Mouse (Mus musculus): ENCODE results near the gene Arf5.

The Arf5 gene

DNA sequence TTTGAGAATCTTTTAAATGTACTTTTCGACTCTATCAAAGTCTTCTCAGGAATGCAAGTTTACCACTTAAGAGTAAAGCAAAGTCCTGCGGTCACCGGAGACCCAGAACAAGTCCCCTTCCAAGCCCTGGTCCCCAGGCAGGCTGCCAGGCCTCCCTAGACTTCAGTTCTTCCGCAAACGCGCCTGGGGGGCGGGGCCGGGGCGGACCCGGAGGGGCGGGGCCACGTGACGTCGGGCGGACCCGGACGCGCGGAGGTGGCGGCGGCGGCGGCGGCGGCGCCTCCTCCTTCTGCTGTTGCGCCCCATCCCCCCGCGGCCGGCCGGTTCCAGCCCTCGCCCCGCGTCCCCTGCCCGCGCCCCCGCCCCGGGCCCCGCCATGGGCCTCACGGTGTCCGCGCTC is at the start of gene Arf5:
Gene Arf5, plus strand, starts transcription at position 248 of the 400 bp plus-strand sequence.
- peak; percentile 96 for DNase-seq

DNA sequence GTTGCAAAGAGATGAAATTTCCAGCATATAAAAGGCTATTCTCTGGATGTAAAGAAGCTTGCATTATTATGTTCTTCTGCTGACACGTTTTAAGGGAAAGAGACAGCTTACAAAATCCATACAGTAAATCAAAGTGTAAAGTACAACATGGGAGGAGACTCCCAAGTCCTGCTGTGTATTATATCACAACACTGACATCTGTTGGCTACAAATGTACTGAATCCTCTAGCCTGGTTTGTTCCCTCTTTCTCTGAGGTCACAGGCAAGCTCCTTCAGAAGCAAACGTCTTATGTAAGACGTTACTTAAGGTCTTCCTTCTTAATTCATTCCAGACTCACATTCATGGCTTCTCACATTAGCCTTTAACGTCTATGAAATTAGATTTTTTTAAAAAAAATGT is 41.4 kb upstream of the Arf5 start:
- no peak for DNase-seq

DNA sequence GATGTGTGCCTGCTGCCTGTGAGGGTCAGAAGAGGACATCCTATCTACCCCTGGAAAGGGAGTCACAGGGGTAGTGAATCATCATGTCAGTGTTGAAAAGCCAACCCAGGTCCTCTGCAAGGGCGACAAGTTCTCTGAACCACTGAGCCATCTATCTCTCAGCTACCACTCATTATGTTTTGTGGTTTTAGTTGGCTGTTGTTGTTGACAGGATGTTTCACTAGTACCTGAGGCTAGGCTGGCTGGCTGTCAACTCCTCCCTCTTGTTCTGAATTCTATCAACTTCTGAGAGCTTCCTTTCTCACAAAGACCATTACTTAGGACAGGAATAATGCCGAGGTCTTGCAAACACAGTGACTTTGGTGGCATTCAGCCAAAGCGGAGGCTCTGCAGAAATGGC is 38.2 kb upstream of the Arf5 start:
- no peak for DNase-seq

DNA sequence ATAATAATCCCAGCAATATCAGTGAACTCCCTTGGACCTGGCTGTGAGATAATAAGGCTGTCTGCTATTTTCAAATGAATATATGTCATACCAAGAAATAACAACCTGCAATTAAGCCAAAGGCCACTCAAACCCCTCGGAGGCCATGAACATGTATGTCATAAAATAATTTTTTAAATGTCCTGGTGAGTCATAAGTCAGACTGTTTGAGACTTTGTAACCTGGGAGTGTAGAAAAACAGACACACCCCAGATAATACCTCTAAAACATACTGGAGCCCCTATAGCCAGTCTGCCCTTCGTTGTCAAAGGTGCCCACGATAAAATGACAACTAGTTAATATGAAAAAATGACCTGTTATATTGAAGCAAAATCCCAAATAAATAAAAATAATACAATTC is 34.3 kb upstream of the Arf5 start:
- no peak for DNase-seq

DNA sequence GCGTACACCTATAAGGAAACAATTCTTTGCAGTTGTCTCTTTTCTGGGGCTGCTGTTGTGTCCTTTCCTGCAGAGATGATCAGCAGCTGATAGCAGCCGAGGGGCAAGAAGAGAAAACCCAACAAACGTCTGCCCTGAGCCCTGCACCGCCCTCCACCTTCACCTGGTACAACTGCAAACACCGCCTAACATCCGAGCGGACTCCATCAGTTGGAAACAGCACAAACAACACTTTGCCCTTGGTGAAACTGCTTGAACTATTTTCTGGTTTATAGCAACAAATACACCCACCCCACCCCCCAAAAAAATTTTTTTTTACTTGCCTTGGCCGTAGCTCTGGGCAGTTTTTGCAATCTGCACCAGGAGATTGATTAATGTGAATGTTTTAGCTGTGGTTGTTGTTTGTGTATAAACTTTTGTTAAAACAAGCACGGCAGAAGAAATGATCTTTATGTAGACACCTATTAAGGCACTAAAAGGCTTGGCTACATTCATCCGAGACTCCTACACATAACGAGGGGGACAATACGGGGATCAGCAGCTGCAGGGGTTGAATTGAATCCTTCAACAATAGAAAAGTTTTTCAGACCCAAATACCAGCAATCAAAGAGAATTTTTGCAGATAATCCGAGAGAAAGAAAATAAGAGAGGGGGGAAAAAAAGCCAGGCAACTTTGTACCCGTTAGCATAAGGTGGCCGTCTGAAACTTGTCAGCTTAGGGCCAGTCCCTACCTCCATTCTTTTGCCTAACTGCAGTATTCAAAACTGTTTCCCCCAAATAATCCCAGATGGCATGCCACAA is 27.1 kb upstream of the Arf5 start:
- DNase-seq: no peak

DNA sequence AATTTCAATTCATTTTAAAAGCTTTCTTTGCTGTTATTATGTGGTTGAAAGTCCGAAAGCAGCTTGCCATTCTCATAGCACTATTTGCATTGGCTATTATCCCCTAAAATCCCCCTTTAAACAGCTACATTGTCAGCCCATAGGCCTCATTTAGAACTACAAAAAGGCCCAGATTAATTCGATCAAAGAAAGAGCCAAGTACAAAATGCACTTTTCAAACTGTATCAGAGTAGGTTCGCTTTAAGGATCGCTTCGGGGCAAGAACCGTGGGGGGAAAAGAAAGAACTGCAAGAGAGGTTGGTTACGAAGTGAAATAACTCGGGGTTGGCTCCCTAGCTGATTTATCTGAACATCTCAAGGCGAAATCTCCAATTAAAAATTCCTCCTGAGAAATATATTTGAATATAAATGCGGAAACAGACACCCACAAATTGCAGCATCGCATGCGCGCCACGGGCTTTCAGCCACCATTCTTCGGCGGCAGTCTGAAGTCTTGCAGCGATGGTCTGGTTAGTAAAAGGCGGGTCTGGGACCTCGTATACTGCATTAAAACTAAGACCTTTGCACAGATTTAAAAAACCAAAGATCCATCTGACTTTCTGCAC is 26.4 kb upstream of the Arf5 start:
- DNase-seq: no peak

DNA sequence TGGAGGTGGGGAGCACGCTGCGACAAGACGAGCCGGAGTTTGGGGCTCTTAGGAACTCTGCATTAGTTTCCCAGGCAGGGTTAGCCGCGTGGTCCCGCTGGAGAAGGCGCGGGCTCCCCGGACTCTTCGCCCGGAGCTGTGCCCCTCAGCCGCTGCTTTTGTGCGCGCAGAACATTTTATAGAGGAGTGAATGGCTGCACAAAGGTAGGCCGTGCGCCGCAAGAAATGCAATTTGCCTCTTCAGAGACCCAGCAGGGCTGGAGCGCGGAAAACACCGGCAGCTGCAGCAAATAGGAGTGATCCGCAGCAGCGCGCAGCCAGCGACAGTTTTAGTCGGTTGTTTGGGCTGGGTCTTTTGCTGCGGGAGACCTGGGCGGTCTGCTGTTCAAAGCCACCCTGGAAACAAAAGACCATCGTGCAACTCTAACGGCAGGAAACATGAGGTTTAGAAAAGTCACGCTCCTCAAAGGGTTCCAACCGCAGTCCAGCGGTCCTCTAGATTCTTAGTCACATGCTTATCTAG is 25.6 kb upstream of the Arf5 start, which contains the start of gene Zfp800:
Gene Zfp800, minus strand, starts transcription at position 325 of the 523 bp plus-strand sequence.
- no peak for DNase-seq

DNA sequence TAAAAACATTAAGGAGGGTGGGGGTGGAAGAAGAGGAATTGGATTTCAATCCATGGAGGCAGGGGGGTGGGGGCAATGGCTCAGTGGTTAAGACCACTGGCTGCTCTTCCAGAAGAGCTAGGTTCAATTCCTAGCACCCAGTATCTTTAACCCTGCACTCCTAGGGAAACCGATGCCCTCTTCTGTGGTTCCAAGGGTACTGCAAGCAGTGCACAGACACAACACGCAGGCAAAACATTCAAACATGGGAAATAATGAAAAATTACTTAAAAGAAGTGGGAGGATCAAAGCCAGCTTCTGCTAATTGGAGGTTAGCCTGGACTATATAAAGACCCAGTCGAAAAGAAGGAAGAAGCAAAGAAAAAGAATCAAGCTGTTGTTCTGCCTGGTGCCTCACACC is 24.6 kb upstream of the Arf5 start:
- no peak for DNase-seq

DNA sequence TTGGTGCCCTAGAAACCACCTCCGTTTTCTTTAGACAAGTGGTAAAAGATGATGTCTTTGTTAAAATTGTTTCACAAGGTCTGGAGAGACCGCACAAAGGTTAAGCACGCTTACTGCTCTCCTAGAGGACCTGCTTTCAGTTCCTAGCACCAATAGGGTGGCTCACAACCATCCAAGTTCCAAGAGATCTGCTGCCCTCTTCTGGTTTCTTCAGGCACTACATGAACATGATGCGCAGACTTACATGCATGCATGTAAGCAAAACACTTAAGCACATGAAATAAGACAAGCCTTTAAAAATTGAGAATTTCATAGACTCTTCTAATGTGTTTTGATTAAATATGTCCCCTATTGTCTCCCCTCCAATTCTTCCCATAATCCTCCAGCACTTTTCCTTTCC is 23.6 kb upstream of the Arf5 start:
- DNase-seq: no peak

DNA sequence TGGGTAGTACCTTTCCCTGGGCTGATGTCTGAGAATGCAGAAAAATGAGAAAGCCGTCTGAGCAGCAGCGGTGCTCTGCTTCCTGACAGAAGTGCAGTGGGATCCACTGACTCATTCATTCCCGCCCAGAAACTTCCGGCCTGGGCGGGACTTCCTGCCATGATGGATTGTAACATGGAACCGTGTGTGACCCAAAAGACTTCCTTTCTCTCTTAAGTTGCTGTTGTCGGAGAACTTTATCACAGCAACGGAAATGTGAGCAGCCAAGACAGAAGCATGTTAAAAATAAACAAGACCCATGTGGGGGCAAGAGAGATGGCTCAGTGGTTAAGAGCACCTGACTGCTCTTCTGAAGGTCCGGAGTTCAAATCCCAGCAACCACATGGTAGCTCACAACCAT is 13.3 kb upstream of the Arf5 start:
- DNase-seq: peak; percentile 38

DNA sequence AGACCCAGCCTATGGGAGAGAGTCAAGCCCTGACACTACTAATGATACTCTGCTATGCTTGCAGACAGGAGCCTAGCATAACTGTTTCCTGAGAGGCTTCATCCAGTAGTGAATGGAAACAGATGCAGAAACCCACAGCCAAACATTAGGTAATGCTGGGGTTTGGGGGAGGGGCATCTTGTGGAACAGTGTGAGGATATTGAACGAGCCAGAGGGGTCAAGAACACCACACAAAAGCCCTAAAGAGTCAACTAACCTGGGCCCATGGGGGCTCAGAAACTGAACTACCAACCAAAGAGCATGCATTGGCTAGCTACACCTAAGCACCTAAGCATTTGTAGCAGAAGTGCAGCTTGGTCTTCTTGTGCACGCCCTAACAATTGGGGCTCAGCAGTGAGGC is 12.1 kb upstream of the Arf5 start:
- no peak for DNase-seq

DNA sequence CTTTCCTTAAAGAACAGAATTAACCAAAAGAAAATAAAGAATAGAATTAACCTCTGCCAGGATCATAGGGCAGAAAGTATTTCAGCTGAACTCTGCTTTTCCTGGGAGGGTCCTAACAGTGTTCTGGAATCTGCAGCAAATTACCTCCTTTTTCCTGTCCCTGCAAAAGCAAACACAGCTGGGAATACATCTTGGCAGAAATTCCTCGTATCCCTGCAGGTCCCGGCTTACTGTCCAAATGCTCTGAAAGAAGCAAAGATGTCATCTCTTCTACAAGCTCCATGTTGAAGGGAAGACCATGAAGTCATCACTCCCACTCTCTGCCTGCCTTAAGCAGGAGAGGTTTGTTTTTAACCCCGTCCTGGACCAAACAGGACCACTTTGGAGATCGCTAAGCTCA is 6.4 kb upstream of the Arf5 start:
- no peak for DNase-seq

DNA sequence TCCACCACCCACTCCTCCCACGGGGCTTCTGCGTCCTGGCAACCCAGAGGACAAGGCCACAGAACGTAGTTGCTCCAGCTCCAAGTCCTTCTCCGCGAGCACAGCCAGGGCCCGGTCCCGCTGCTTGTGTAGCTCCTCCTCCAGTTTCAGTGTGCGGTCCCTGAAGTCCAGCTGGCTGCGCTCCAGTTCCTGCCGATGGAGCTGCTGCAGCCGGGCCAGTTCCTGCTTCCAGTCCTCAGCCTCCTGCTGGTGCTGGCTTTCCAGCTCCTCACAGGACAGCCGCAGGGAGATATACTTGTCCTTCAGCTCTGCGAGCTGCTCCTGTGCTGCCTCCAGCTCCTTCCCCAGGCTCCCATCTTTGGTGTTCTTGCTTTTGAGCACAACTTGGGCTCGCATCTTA is 4.9 kb upstream of the Arf5 start:
- peak; percentile 81 for DNase-seq

DNA sequence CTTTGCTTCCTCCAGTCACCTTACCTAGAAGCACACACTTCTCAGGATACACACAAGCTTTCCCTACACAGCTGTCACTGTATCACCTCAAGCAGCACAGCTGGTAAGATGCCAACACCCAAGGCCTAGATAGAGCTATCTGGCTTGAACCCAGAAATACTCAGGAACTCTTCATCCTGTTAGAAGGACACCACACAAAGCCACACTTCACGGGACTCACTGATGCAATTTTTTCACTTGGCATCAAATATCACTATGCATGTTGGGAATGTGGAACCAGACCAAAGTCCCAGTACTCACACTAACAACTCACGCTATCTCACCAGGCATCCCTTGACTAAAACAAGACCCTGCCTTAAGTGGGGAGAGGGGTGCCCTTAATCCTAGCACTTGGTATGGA is 3.7 kb upstream of the Arf5 start:
- DNase-seq: no peak

DNA sequence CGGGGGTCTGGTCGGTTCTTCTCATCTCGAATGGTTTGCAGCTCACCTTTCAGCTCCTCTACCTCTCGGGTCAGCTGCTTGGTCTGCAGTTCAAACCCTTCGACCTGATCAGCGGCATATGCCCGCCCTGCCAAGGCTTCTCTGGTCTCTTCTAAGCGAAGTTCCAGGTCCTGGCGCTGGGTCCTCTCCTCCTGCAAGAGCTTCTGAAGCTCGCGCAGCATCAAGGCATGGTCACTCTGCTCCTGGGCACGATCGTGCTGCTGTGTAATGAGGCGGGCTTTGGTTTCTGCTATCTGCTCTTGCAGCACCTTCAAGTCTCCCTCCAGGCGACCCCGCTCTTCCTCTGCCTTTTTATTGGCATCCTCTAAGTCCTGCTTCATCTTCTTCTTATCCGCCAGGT is 3.0 kb upstream of the Arf5 start:
- DNase-seq: no peak

DNA sequence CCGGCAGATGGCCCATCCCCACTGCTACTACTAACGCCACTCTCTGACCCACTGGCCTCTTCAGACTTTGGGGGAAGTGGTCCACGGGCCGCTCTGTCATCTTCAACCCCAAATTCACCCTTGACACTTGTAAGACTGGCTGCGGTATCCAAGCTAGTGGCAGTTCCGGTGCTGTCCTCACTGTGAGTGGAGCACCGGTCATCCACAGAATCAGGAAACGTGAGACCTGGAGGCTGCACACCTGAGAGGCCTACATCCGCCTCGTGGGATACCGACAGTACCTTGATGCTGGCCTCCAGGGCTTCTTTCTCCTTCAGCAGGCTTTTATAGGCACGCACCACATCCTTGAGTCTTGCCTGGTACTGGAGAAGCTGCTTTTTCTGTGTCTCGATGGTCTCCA is 2.5 kb upstream of the Arf5 start:
- DNase-seq: no peak

DNA sequence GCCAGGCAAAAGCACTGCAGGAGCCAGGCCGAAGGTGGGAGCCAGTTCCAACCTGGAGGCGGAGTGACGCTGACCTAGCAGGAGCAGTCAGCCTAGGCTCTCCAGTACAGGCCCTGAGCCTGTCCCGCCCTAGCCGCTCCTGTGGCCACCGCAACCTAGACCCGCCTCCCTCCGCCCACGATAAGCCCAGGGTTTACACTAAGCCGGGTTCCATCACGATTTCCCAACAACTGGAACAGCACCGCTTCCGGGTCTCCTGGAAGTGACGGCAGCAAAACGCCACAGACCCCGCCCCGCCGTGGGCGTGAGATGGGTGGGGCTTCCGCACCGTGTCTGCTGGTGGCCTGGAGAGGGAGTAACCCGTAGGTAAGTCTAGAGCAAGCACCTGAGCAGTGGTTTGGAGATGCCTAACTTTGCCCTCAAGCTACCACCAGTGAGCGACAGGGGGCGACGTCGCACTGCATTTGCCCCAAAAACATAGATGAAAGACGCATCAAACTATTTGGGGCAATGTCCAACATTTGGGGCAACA is 1.8 kb upstream of the Arf5 start:
- peak; percentile 98 for DNase-seq

DNA sequence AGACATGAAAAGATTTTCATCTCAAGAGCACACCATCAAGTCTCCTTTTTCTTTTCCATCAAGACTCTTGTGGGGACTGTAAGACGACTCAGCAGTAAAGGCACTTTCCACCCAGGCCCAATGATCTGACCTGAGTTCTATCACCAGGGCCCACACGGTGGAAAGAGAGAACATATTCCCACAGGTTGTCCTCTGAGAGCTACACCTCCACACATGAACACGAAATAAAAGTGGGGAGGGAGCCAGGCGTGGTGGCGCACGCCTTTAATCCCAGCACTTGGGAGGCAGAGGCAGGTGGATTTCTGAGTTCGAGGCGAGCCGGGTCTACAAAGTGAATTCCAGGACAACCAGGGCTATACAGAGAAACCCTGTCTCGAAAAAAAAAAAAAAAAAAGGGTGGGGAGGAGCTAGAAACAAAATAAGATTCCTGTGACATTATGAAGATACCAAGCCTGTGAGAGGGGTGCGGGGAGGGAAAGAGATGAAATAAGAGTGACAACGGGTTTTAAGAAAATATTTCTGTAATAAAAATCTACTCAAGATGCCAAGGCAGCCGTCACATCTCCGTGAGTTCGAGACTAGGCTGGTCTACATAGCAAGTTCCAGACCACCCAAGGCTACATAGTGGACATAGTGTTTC is 589 bp upstream of the Arf5 start:
- no peak for DNase-seq

DNA sequence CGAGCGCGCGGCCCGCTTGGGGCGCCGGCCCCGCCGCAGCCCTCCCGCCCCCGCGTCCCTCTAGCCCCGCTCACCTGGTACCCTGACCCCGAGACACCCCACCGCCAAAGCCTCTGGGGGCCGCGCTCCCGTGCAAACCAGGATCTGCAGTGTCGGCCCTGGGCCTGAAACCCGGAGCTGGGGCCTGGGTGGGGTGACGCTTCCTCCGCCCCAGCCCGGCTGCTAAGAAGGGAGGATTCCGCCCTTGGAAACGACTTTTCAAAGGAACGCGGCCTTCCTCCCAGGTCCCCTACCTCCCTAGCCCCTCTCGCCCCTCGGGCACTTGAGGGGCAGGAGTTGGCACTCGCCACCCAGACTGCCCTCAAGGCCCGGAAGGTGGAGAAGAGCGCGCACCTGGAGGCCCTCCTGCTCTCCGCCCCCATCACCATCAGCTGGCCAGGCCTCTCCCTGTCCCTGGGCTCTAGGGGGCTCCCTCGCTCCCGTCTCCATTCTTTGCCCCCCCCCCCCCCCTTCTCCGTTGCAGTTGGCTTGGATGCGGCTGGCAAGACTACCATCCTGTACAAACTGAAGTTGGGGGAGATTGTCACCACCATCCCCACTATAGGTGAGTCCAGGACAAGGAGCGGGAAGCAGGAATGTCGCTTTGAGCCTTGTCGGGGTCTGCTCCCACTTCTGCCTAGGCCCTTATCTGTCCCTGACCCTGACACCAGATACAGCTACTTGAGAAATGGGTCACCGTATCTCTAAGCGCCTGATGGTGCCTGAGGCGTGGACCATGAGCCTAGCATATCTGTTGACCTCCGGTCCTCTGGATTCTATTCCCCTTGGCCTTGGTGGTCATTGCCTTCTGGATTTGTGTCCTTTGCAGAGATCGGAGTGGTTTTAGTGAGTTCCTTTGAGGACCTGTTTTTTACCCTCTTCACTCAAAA is 671 bp downstream of the Arf5 start:
- peak; percentile 70 for DNase-seq

DNA sequence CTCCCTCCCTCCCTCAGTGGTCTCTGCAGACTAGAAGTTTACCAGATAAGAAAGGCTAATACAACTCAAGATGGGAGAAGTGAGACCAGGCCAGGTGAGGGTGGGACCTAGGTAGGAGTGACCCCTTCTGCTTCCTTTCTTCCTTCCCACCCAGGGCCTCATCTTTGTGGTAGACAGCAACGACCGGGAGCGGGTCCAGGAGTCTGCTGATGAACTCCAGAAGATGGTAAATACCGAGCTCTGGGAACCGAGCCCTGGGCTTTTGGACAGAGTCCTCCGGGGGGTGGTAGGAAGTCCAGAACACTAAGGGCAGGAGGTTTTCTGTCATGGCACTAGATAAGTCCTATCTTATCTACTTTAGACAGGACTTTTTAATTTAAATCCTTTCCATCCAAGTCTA is 1.7 kb downstream of the Arf5 start:
- DNase-seq: no peak

DNA sequence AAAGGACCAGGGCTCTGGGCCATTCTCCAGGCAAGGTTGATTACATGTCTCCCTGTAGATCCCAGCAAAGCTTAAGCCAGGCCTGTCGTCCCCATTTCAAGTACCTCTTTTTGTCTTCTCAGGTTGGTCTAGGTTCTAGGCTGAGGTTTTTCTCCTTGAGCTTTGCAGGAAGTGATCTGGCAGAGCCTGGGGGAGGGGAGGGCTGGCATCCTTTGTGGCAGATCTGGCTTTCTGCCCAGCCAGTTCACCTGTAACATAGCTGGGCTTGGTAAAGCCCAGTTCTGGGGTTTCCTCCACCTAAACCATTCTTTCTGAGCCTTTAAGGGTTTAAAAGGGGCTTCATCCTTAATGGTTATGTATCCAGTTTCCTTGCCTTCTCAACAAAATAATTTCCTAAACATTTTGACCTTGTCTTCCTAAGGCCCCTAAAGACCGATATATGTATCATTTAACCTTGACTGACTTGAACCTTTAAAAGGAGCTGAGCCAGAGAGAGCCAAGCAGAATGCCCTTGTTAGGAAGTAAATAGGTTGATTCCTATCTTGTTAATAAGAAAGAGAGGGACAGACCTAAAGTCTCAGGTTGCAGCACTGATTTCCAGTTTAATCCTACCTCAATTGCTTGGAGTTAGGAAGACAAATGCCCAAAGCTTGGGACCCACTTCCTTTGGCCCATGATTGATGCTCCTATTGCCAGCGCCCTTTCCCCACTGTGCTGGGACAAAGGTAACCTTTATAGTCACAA is 3.9 kb downstream of the Arf5 start, which contains the start of gene Fscn3:
Gene Fscn3, plus strand, starts transcription at position 694 of the 744 bp plus-strand sequence.
- peak; percentile 52 for DNase-seq

DNA sequence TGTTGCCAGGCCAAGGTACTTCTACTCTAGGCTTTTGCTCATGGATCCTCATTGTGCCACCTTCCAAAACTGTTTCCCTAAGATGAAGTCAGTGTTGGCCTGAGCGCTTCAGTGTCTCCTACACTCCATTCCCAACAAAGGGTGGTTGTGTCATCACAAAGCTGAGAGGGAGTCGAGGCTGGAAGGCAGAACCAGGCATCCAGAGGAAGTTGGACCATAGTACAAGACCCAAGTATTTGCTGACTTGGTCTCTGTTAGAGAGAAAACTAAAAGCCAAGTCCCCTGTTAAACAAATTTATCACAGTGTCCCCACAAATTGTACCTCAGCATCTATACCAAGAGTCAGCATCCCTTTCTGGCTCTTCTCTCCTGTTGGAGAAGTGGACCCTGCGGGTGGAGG is 4.9 kb downstream of the Arf5 start, which contains the start of gene Gcc1:
Gene Gcc1, minus strand, starts transcription at position 101 of the 400 bp plus-strand sequence.
- DNase-seq: no peak

Data from kidney, adult 18-20 months (tissue).